Mouse (Mus musculus) lung, postnatal 14 days (tissue): ENCODE results near the gene Rnf13.

Experiments
- DNase-seq: peaks from one replicate; pipeline ENCODE4 v3.0.0; 2021

Rnf13 gene

GRCm38 (mm10) chr3:57735511-57736370 is at the start of gene Rnf13:
Rnf13 (plus strand) TSS chr3:57736062.
- peak; percentile 96 for DNase-seq

DNA sequence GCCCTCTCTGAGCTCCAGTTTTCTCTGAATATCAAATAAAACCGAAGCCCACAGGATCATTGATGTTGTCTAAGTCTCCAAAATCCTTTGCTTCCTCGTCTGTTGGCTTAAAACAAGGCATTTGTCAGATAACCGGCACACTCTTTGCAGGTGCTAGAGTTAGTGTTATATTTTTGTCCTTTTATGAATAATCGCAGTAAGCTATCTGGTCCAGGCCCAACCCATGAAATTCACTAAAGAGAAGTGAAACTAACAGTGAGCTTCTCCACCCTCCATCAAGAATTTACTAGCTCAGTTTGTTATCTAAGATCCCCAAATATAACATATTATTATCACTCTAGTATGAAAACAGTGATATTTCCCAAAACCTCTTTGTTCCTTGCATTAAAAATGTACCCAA is 44.1 kb upstream of the Rnf13 start:
- DNase-seq, result no peak

- no peak for DNase-seq
These were observed 43.1 kb upstream of the Rnf13 start, which contains the start of gene Ankub1 for GRCm38 (mm10) chr3:57692719-57693118. Ankub1 (minus strand) TSS chr3:57692799.

DNA sequence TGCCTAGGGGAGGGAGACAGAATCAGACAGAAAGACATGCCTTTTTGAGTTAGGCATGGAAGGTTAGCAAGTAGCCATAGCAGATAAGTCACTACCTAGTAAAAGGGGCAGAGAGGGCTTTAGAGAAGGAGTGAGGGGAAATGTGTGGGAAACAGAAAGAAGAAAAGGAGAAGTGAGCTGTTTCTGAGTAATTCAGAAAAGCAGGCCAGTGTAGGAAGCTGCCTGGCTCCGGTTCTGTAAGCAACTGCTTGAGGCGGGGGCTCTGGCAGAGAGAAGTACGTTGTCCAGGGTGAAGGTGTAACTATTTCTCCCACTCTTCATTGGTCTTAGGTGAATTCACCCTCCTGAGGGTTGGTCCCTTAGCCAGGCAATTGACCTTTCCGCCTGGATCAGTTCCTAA is 39.6 kb upstream of the Rnf13 start:
- no peak for DNase-seq

- no peak for DNase-seq
These were observed 39.1 kb upstream of the Rnf13 start for GRCm38 (mm10) chr3:57696779-57697178.

DNA sequence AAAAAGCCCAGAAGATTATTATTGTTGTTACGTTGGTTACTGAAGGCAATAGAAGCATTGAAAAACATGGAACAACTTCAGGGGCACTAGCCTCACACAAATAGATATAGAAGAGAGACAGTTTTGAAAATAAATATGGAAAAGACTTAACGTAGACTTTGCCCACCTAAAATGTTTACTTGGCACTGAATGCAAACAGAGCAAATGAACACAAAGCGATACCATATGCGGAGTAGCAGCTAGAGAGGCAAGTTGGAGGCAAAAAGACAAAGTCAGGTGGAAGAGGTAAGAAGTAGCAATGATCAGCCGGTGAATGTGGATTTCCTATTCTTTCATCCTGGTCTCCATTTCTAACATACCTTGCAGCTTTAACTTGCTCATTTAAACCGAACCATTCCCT is 21.7 kb upstream of the Rnf13 start:
- DNase-seq, result no peak

- DNase-seq, result no peak
These were observed 3.5 kb upstream of the Rnf13 start for GRCm38 (mm10) chr3:57732206-57732915.

- DNase-seq, result no peak
These were observed 695 bp downstream of the Rnf13 start for GRCm38 (mm10) chr3:57736419-57737095.

DNA sequence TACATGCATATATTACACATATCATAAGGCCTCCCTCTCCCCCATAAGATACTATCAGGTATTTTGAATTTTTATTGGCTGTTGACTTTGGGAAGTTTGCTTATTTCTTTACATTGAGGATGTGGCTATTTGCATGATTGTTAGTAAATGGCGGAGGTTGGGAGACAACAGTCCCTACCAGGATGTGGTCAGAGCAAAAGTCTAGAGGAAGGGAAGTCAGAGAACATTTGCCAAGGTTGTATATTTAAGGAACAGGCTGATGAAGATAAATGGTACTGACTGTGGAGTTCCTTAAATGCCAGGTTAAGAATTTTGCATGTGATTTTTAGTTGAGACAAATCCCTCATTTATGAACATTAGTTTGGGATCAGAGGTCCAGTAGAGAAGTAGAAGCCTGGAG is 4.0 kb downstream of the Rnf13 start:
- no peak for DNase-seq

GRCm38 (mm10) chr3:57748576-57749267 is 12.9 kb downstream of the Rnf13 start:
- no peak for DNase-seq

DNA sequence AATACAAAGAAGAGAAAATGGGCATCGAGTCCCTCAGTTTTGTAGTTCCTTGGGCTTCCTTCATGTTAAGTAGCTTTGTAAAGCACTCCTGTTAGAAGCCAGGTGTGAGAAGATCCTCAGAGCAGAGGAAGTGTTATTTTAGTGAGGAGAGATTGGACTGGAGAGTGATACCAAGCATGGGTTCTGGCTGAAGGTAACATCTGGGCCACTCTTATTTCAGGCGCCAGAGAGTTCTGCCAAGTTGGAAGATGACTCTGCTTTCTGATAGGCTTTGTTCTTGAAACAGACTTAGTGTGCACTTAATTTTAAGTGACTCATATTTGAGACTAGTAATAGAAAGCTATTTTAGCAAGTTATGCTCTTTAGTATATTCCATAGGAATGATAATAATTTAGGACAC is 41.1 kb downstream of the Rnf13 start:
- no peak for DNase-seq

DNA sequence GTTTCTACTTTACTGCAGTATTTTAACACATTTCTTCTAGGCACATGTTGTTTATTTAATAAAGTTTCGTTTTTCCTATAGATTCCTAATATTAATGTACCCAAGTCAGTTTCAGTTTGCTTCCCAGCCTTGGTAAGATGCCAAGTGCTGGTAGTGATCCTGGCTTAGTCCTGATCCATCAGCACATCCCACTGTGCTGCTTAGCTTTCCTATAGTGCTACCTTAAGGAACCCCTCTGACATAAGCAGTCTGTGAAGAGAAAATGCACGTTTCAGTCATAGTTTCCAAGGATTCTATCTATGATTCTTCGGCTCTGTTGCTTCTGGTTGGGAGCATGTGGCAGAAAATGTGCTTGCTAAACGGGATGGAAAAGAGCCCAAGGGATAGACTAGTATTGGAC is 52.6 kb downstream of the Rnf13 start:
- no peak for DNase-seq

DNA sequence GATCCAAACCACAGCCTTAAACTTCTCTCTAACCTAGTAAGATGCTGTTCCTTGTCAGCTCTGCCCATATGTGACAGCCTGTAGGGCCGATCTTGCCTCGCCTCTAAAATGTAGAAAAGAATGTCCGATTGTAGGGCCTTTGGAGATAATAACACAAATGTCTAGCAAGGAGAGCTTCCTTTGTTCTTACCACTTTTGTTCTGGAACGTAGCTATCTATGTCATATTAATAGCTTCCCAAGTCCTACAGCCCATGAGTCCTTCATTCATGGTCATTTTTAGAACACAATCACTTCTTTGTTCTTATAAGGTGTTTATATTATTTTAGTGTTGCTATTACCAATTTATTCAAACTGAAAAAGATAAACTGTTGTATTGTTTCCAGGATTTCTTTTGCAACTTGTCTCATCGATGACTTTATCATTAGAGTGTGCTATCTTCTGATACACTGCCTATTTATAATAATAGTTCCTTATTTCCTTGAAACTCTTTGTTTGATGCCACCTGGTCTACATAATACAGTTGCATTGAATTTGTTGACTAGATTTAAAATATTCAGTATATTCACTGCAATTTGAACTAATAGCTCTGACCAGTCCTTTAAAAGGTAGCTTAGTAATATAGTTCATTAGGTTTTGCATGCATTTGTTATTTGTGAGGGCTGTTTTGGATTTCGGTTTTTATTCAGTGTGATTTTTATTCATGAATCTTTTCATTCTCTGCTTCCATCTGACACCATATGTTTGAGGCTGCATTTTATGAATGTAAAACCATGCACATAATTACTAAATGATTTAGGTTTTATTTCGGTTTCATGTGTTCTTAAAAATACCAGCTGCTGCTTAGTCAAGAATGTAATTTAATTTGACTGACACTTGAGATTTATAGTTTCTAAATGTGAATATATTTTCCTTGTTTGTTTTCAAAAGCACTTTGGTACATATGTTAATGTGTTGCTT is 53.4 kb downstream of the Rnf13 start:
- DNase-seq, result no peak

- no peak for DNase-seq
These were observed 55.2 kb downstream of the Rnf13 start for GRCm38 (mm10) chr3:57791104-57791503.

- DNase-seq, result peak; percentile 30
These were observed 59.2 kb downstream of the Rnf13 start for GRCm38 (mm10) chr3:57795071-57795470.

DNA sequence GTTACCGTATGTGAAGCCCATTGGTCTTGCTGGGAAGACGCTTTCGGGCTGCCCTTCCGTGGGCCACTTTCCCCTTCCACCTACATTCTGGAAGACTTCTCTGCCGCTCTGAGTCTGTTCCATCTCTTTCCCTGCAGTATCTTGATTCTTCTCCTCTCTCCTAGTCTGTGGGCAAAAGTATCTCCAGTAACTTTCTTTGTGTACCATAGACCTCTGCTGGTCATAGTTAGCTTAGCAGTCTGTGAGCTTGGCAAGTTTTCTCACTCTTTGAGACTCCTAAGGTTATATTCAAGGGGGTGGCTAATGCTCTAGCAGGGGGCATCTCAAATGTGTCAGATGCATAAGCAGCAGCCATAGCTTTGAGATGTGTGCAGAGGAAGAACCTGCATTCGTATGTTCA is 79.6 kb downstream of the Rnf13 start:
- DNase-seq, result no peak

- DNase-seq, result no peak
These were observed 90.0 kb downstream of the Rnf13 start for GRCm38 (mm10) chr3:57825866-57826265.

DNA sequence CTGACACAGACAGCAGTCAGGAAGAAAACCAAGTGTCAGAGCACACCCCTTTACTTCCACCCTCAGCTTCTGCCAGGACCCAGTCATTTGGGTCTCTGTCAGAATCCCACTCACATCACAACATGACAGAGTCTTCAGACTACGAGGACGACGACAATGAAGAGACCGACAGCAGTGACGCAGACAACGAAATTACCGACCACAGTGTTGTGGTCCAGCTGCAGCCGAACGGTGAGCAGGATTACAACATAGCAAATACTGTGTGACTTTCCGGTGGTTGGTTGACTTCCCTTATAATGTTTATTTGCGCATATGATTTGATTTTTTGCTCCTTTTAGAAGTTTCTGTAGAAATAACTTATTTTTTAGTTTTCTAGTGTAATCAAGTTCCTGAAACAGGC is 97.7 kb downstream of the Rnf13 start:
- no peak for DNase-seq

GRCm38 (mm10) chr3:57836911-57837310 is 101.0 kb downstream of the Rnf13 start:
- no peak for DNase-seq

- no peak for DNase-seq
These were observed 107.9 kb downstream of the Rnf13 start for GRCm38 (mm10) chr3:57843775-57844174.

DNA sequence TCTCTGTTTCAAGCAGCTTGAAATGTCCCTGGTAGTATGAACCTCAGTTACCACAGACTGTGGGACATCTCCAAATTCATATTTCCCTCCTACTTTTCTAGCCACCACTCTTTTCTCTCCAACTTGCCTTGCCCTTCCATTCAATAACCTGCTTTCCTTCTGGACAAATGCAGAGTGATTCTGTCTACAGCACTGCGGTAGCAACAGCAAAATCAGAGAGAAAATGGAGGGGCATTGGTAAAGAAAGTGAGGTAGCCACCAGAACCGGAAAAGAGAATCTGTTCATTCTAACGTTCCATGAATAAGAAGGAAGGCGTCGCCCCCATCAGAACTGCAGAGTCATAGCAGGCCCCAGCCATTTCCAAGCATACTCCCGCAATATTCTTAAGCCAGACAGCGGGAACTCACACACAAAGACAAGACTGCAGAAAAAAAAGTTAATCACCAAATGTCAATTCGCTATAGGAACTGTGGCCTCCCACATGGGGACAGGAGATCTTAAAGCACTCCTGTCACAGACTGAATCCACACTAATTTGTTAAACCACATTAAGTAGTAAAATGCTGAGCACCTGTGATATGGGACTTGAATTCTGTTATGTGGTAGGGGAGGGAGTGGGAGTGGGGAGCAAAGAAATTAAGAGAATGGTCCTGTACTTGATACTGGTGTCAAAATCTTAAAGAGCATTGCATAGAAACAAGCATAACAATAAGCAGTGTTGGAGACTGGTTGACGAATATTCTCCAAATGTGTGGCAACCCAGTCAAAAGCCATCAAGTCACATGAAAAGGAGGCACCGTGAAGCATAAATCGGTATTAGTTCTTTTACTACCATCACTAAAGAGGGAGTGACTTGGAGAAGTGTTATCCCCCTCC is 110.2 kb downstream of the Rnf13 start:
- DNase-seq, result no peak
